Mouse (Mus musculus) ES-E14 (cell line): Measurements from ENCODE around the gene Nxt2. TPM values are rescaled to one million over a fixed set of nuclear protein-coding genes. Genes with fewer than 3 reads are reported as not detected.

Experiments
- DNase-seq: peaks from one replicate; pipeline ENCODE4 v3.0.0-alpha.2; 2013; ENCODE audit warnings: low read depth, low spot score
- H3K27ac ChIP-seq: 2 replicates; pipeline ENCODE4 v1.5.1; 2012; ENCODE audit warnings: low read depth, mild to moderate bottlenecking, low read length, moderate library complexity, mixed read lengths; ENCODE audit not compliant: poor library complexity, insufficient read depth, severe bottlenecking
- H3K36me3 ChIP-seq: 2 replicates; pipeline ENCODE4 v1.6.1; 2012; ENCODE audit warnings: mild to moderate bottlenecking, low read length, moderate library complexity, mixed read lengths; ENCODE audit not compliant: control insufficient read depth, poor library complexity, insufficient read depth, severe bottlenecking
- H3K4me1 ChIP-seq, 2 experiments: fragments of 150-350 bp in 1 of 2; sonication (generic) in 1 of 2; 2 replicates each; pipeline ENCODE4 v1.6.1; 2012; ENCODE audit warnings: low read length in 2 of 2, mild to moderate bottlenecking in 1 of 2, mixed read lengths in 1 of 2; ENCODE audit not compliant: control insufficient read depth in 2 of 2, insufficient read depth in 2 of 2, poor library complexity in 1 of 2
- H3K4me3 ChIP-seq, 2 experiments: fragments of 150-350 bp in 1 of 2; sonication (generic) in 1 of 2; 2 replicates each; pipeline ENCODE4 v1.5.1; 2012; ENCODE audit warnings: low read length in 2 of 2, low read depth in 1 of 2, mild to moderate bottlenecking in 1 of 2, mixed read lengths in 1 of 2; ENCODE audit not compliant: insufficient read depth in 1 of 2, poor library complexity in 1 of 2, severe bottlenecking in 1 of 2
- H3K9ac ChIP-seq: 2 replicates; pipeline ENCODE4 v1.6.1; 2012; ENCODE audit warnings: low read depth, mild to moderate bottlenecking, low read length, mixed read lengths; ENCODE audit not compliant: poor library complexity, insufficient read depth, severe bottlenecking
- H3K9me3 ChIP-seq: fragments of 150-350 bp; sonication (generic); 2 replicates; pipeline ENCODE4 v1.6.1; 2012; ENCODE audit warnings: low read depth, mild to moderate bottlenecking, low read length; ENCODE audit not compliant: control insufficient read depth, insufficient read depth
- CHD2 ChIP-seq: IDR thresholded peaks from 2 replicates; pipeline ENCODE4 v1.6.1; 2014; ENCODE audit warnings: mild to moderate bottlenecking, low read depth, low read length, inconsistent platforms
- HCFC1 ChIP-seq: IDR thresholded peaks from 2 replicates; pipeline ENCODE4 v1.6.1; 2012; ENCODE audit warnings: low read length, inconsistent platforms, borderline replicate concordance; ENCODE audit not compliant: insufficient read depth
- MAFK ChIP-seq: IDR thresholded peaks from 2 replicates; pipeline ENCODE4 v1.6.1; 2014; ENCODE audit warnings: mild to moderate bottlenecking, low read depth, low read length, inconsistent platforms; ENCODE audit not compliant: insufficient read depth
- ZC3H11A ChIP-seq: IDR thresholded peaks from 2 replicates; pipeline ENCODE4 v1.6.1; 2012; ENCODE audit warnings: low read depth, mild to moderate bottlenecking, inconsistent platforms, low read length, borderline replicate concordance
- ZNF384 ChIP-seq: IDR thresholded peaks from 2 replicates; pipeline ENCODE4 v1.6.1; 2012; ENCODE audit warnings: low read depth, low read length, inconsistent platforms
- in situ Hi-C, 2 experiments: fragments of 600-800 bp; cut with MboI; formaldehyde crosslinking; loops; one replicate each; pipeline ENCODE4 v1.15.1; 2025; ENCODE audit warnings: low sequenced_read_pairs in 2 of 2, inconsistent platforms in 1 of 2; ENCODE audit not compliant: unreplicated experiment in 2 of 2
- total RNA-seq: library from RNA; depleted of rRNA; stranded (reverse); fragments of 300-350 nt; gene quantifications from 2 replicates; pipeline ENCODE4 v1.2.3, GENCODE M21; 2012

Nxt2 gene
- total RNA-seq, 1 experiment: 10.1 TPM

GRCm38 (mm10) chrX:142194420-142194819 is 32.1 kb upstream of the Nxt2 start:
- no peaks in the 10 kb centered on the region for H3K4me1 ChIP-seq
- in situ Hi-C loops: no loop called here

GRCm38 (mm10) chrX:142195551-142195950 is 31.0 kb upstream of the Nxt2 start:
- H3K36me3 ChIP-seq: no peaks in the 10 kb centered on the region
- TF ChIP-seq CHD2 (no peak), MAFK (no peak), ZNF384 (no peak), HCFC1 (no peak), ZC3H11A (no peak)
- in situ Hi-C loops: no loop called here
- H3K9me3 ChIP-seq: no peaks in the 10 kb centered on the region
- no peak overlapping the region for H3K27ac ChIP-seq
- H3K9ac ChIP-seq: no peak overlapping the region
- H3K4me3 ChIP-seq: no peak overlapping the region
- DNase-seq: no peak
- H3K4me1 ChIP-seq: no peaks in the 10 kb centered on the region

More at GRCm38 (mm10) chrX:142194420-142194819, 32.1 kb upstream of the Nxt2 start:
- TF ChIP-seq MAFK: no peak
- Histone ChIP-seq H3K27ac (no peak overlapping the region), H3K9ac (no peak overlapping the region), H3K36me3 (no peaks in the 10 kb centered on the region), H3K4me3 (no peak overlapping the region), H3K9me3 (no peaks in the 10 kb centered on the region)
- no peak for DNase-seq

DNA sequence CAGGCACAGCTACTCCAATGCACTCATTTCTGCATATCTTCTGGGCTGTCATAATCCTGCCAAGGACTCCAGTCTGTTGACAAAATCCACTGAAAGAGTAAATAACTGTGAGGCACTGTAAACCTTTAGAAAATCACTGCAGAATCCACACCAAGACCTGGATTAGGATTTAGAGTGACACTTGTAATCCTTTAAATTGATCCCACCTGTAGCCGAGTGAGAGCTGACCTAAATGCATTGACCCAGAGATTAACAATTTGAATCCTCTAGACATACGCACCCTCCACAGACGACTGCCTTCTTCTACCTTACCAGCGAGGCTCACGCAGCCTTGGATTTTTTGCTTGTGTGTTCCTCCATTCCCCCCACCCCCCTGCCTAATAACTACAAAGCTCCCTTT is 29.7 kb upstream of the Nxt2 start, which contains the start of gene Gucy2f:
Gene Gucy2f (minus strand): TSS at position 101 of the 400 bp plus-strand sequence.
- Histone ChIP-seq H3K9ac (no peak within 1 kb of the TSS), H3K27ac (no peak within 1 kb of the TSS), H3K4me3 (no peak within 1 kb of the TSS), H3K9me3 (no peaks in the 10 kb centered on the region), H3K36me3 (no peaks in the 10 kb centered on the region), H3K4me1 (no peaks in the 10 kb centered on the region)
- in situ Hi-C loops: no loop called here
- TF ChIP-seq MAFK (no peak), ZC3H11A (no peak), HCFC1 (no peak), CHD2 (no peak), ZNF384 (no peak)
- no peak for DNase-seq

- DNase-seq: peak; percentile 22
- TF ChIP-seq ZC3H11A (peak; percentile 85), CHD2 (no peak)
These were observed 26.3 kb upstream of the Nxt2 start for GRCm38 (mm10) chrX:142200295-142200694.

DNA sequence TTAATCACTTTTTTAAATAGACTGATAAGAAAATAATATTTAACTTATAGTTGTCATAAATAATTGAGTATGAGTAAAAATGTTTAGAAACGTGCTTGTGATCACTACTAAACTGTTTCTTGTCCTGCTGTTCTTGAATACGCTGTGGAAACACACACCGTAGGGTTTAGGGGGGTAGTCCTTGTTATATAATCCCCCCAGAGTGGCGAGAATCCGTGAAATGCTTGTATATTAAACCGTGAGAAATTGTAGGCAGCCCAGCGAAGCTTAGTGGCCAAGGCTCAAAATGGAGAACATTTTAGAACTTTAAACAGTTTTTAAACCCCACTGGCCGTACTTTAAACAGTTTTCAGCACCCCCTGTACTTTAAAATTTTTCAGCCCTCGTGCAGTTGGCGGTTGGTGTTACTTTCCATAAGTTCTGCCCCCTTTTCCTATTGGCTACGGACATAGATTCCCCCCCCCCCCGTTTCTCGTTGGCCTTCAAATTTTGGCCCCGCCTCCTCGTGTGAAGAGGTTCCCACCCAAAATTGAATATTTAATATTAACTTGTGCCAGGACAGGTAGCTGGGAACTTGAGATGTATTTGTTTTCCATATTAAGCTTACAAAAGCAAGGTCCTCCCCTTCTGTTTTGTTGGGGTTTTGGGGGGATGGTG is 956 bp downstream of the Nxt2 start:
- Histone ChIP-seq H3K36me3 (no peaks in the 10 kb centered on the region), H3K27ac (peak overlapping the region; percentile 91; the same call in 1 of the 2 replicates), H3K4me1 (no peaks in the 10 kb centered on the region), H3K4me3 (peak overlapping the region; percentile 78 to 87), H3K9me3 (no peaks in the 10 kb centered on the region), H3K9ac (no peak overlapping the region)
- TF ChIP-seq HCFC1 (no peak), MAFK (no peak), CHD2 (no peak), ZNF384 (no peak), ZC3H11A (no peak)
- in situ Hi-C loops: no loop called here
- peak; percentile 33 for DNase-seq

More at GRCm38 (mm10) chrX:142200295-142200694, 26.3 kb upstream of the Nxt2 start:
- Histone ChIP-seq H3K4me3 (no peak overlapping the region), H3K9ac (no peak overlapping the region), H3K9me3 (no peaks in the 10 kb centered on the region), H3K36me3 (no peaks in the 10 kb centered on the region), H3K27ac (no peak overlapping the region), H3K4me1 (no peaks in the 10 kb centered on the region)
- in situ Hi-C loops: loop anchor here (10.0 to 25.0 kb wide), 2 partner anchors 112 to 115 kb away; partner anchors contain the start of gene Kcne1l (in 1 of the 2)
